Mouse (Mus musculus) erythroblast, embryonic 14.5 days (primary cell): ENCODE data around the gene Gfi1. TPM values are rescaled to one million over a fixed set of nuclear protein-coding genes. Genes with fewer than 3 reads are reported as not detected.

Experiments used
- H3K27me3 ChIP-seq: 2 replicates; pipeline ENCODE4 v1.6.1; 2012; ENCODE audit warnings: inconsistent platforms; ENCODE audit not compliant: control insufficient read depth
- H3K36me3 ChIP-seq: 2 replicates; pipeline ENCODE4 v1.6.1; 2012; ENCODE audit warnings: mild to moderate bottlenecking, inconsistent platforms; ENCODE audit not compliant: control insufficient read depth
- H3K4me1 ChIP-seq: 2 replicates; pipeline ENCODE4 v1.6.1; 2012; ENCODE audit warnings: inconsistent platforms; ENCODE audit not compliant: control insufficient read depth
- H3K4me3 ChIP-seq: replicated peaks from 2 replicates; pipeline ENCODE3; 2012; ENCODE audit warnings: moderate library complexity, mild to moderate bottlenecking, inconsistent platforms
- H3K9me3 ChIP-seq: 2 replicates; pipeline ENCODE4 v1.6.1; 2012; ENCODE audit warnings: low read length, inconsistent platforms, mixed read lengths; ENCODE audit not compliant: control insufficient read depth
- GATA1 ChIP-seq: IDR thresholded peaks from 2 replicates; pipeline ENCODE4 v1.6.1; 2012; ENCODE audit warnings: low read length, inconsistent platforms, mixed read lengths
- TAL1 ChIP-seq: IDR thresholded peaks from 3 replicates; pipeline ENCODE4 v1.6.1; 2012; ENCODE audit warnings: low read length, inconsistent platforms, mixed read lengths
- polyA plus RNA-seq: library from polyadenylated mRNA; stranded (reverse); fragments of >175 nt; gene quantifications from 2 replicates; pipeline ENCODE4 v1.2.3, GENCODE M21; 2012

Gene Gfi1
- polyA plus RNA-seq, 1 experiment: 0.07 TPM

DNA sequence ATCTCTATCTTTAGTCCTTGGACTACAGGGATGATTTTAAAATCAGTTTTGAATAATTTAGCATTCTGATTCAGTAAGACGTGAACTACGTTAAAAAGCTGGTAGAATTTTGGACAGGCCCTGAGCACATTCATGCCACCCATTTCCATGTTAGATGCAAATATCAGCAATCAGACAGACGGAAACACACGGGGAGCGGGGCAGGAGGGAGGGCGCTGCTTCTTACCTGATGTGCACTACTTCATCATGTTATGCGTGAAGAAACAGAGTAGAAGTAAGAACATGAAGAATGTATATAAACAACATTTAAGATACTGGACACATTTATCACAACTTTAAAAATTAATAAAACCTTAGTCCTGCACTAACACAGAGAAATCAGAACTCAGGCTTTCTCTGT, 27.8 kb upstream of the Gfi1 start:
- TF ChIP-seq GATA1: no peak
- TF ChIP-seq TAL1: no peak
- H3K36me3 ChIP-seq: peaks cover 79% of the 10 kb centered on the region
- no peaks in the 10 kb centered on the region for H3K27me3 ChIP-seq
- no peak overlapping the region for H3K4me3 ChIP-seq
- H3K9me3 ChIP-seq: no peaks in the 10 kb centered on the region
- no peaks in the 10 kb centered on the region for H3K4me1 ChIP-seq

DNA sequence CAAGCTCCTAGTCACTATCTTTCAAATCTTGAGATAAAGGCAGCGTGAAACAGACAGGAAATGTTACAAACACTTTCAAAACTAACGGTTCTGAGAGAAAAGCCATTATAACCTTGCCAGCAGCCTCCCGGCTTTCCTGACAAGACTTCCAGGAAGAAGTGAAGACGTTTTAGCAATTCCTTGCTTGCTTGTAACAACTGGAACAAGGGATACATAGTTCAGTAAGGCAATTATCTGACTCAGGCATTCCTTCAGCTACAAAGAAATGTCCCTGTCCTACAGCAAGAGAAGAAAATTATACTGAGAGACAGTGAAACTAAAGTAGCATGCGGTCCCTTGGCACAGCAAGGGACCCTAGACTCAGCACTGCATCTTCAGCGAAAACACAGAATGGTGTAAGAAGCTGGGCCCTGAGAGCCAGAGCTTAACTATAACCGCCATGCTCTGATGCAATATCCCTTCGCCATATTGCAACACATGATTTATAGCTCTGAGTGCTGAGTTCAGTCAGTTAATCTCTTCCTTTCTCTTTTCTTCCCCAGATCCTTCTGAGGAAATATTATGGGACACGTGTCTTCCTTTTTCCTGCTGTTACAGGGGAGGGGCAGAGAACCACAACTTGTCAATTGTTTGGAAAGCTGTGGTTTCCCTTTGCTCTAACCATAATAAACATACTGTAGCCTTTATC, 23.5 kb upstream of the Gfi1 start:
- no peaks in the 10 kb centered on the region for H3K27me3 ChIP-seq
- no peaks in the 10 kb centered on the region for H3K9me3 ChIP-seq
- H3K4me3 ChIP-seq: no peak overlapping the region
- H3K36me3 ChIP-seq: peaks cover 90% of the 10 kb centered on the region
- TF ChIP-seq TAL1: no peak
- no peak for TF ChIP-seq GATA1
- H3K4me1 ChIP-seq: no peaks in the 10 kb centered on the region

DNA sequence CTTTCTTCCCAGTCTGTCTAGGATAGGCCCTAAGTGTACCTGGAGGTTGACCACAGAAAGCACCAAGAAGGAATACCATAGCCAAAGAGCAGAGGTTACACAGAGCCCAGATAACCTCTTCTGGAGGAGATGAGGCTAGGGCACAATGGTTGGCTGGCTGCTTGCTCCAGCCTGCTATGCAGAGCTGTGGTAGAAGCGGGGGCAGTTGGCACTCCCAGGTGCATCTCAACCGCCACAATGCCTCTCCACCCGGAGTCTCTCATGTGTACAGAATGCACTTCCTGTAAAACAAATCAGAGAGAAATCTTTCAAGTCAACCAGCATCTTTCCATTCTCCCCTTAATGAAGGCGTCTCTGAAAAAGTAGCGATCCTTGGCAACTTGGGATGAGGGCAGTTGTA, 13.2 kb upstream of the Gfi1 start:
- Histone ChIP-seq H3K27me3 (0 out of 2 replicates have a peak, but pooled peaks cover 2% of the 10 kb centered on the region), H3K4me3 (no peak overlapping the region), H3K4me1 (no peaks in the 10 kb centered on the region), H3K9me3 (peaks cover 4% of the 10 kb centered on the region), H3K36me3 (peaks cover 42% of the 10 kb centered on the region)
- TF ChIP-seq GATA1: no peak
- TF ChIP-seq TAL1: no peak

DNA sequence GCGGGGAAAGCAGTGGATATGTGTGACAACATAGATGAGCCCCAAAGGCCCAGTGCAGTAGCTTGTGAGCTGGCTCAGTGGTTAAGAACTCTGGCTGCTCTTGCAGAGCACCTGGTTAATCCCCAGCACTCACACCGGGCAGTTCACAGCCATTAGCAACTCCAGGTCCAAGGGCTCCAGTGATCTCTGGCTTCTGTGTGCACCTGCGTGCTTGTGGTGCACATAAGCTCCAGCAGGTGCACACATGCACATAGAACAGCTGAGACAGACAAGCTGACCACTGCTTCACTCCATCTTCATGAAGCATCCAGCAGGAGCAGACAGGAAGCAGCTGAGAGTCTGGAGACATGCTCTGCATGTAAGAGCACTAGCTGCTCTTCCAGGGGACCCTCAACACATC, 12.5 kb upstream of the Gfi1 start:
- Histone ChIP-seq H3K27me3 (0 out of 2 replicates have a peak, but pooled peaks cover 2% of the 10 kb centered on the region), H3K4me3 (no peak overlapping the region), H3K9me3 (peaks cover 4% of the 10 kb centered on the region), H3K4me1 (no peaks in the 10 kb centered on the region), H3K36me3 (peaks cover 35% of the 10 kb centered on the region)
- TF ChIP-seq TAL1 (no peak), GATA1 (no peak)

DNA sequence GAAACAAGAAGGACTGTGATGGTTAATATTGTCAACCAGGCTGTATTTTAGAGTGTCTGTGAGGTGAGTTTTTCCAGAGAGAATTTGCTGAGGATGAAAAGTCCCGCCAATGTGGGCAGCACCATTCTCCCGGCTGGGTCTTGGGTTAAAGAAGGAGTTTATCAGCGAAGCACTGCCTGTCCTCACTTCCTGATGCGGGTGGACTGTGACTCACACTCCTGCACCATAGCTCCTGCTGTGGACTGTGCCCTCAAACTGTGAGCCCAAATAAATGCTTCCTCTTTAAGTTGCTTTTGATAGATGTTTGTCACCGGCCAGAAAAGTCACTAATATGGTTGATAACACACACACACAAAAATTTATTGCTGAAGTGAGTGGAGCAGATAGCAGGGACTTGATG, 10.3 kb upstream of the Gfi1 start:
- H3K4me1 ChIP-seq: no peaks in the 10 kb centered on the region
- H3K36me3 ChIP-seq: peaks cover 17% of the 10 kb centered on the region
- peaks cover 13% of the 10 kb centered on the region for H3K27me3 ChIP-seq
- TF ChIP-seq TAL1: no peak
- TF ChIP-seq GATA1: no peak
- H3K4me3 ChIP-seq: no peak overlapping the region
- peaks cover 4% of the 10 kb centered on the region for H3K9me3 ChIP-seq

DNA sequence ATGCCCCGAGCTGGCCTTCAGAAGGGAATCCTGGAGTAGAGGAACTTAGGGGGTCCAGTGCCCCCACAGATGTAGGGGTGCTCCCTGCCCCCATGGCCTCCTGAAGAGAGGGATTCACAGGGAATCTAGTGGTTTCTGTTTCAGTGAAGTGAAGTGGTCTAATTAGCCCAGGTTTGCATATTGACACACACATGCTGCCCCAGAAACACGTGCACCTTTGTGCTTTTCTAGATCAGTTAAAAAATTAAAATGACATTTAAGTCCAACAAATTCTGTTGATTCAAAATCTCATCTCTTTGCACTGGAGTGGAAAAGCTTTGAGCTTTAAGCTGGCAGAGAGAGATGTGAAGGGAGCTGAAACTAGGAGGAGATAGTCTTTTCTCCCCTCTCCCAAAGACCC, 6.0 kb upstream of the Gfi1 start:
- Histone ChIP-seq H3K4me3 (no peak overlapping the region), H3K36me3 (no peaks in the 10 kb centered on the region), H3K9me3 (no peaks in the 10 kb centered on the region), H3K4me1 (no peaks in the 10 kb centered on the region), H3K27me3 (peaks cover 53% of the 10 kb centered on the region)
- TF ChIP-seq GATA1 (no peak), TAL1 (no peak)

DNA sequence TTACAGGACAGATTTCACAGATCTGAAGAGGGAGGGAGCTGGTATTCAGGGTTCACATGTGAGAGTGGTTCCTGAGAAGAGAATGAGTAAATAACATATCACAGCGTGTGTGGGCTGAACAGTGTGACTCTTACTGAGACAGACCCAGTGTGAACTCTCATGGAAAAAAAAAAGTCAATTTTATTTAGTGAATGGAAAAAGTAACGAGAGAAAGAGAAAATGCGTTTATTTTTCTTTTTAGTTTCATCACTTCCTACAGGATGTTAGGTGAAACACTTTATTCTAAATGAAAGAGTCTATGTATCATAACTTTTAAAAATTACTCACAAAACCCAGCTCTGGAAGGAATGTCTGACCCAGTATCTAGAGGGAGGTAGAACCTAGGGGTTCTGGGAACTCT, 5.6 kb upstream of the Gfi1 start:
- no peaks in the 10 kb centered on the region for H3K36me3 ChIP-seq
- no peaks in the 10 kb centered on the region for H3K4me1 ChIP-seq
- TF ChIP-seq GATA1: no peak
- TF ChIP-seq TAL1: no peak
- no peak overlapping the region for H3K4me3 ChIP-seq
- peaks cover 57% of the 10 kb centered on the region for H3K27me3 ChIP-seq
- H3K9me3 ChIP-seq: no peaks in the 10 kb centered on the region

DNA sequence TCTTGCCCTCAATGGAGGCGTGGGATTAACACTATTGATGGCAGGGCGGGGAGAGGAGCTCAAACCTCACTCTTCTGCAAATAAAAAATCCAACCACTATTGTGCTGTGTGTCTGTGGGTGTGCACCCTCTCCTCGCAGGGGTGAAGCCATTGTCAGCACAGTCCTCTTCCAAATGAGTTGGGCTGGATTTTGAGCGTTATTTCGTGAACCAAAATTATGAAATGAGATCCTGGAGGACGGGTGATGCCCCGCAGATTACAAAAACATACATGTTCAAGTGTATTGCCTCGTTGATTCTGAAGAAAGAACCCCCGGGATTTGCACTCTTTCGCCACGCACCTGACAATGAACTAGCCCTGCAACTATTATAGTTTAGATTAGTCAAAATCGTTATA, 1.2 kb upstream of the Gfi1 start:
- peaks cover 2% of the 10 kb centered on the region for H3K4me1 ChIP-seq
- TF ChIP-seq GATA1: no peak
- TF ChIP-seq TAL1: no peak
- H3K27me3 ChIP-seq: peaks cover 95% of the 10 kb centered on the region
- H3K4me3 ChIP-seq: no peak overlapping the region
- peaks cover 4% of the 10 kb centered on the region; the same call in 1 of the 2 replicates for H3K9me3 ChIP-seq
- H3K36me3 ChIP-seq: no peaks in the 10 kb centered on the region

DNA sequence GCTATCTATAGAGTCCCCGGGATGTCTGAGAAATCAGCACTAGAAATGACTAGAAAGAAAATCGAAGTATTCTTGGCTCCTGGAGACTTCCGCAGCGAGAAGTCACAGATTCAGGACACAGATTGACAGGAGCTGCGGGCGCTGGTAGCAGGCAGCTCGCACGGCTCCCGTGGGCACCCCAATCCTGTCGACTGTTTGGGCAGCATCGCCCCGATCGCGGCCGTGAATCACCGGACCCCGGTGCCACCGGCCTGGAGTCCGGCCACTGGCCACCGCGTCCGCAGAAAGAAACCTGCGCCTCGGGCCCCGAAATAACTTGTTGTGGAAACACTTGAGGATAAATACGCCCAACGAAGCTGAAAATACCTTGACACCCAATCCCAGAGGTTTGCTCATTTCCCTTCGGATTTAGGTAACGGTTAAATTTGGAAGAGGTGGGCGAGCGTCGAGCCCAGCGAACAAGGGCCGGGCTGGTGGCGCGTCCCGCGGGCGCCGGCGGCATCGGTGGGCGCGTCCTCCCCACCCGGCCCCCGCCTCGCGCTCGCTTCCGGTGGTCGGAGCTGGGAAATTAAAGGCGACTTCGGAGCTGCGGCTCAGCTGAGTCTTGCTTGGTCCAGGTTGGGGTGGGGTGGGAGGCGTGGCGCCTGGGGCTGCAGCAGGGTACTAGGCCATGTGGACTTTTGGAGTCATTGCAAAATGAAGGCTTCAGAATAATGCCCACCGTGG, 608 bp upstream of the Gfi1 start:
- TF ChIP-seq GATA1: no peak
- TF ChIP-seq TAL1: no peak
- H3K4me1 ChIP-seq: peaks cover 4% of the 10 kb centered on the region
- no peaks in the 10 kb centered on the region for H3K36me3 ChIP-seq
- peaks cover 96% of the 10 kb centered on the region for H3K27me3 ChIP-seq
- no peak overlapping the region for H3K4me3 ChIP-seq
- peaks cover 6% of the 10 kb centered on the region; the same call in 1 of the 2 replicates for H3K9me3 ChIP-seq
